Mouse (Mus musculus) embryonic facial prominence, embryonic 11.5 days (tissue): ENCODE data around the gene Zbtb8os. TPM values are rescaled to one million over a fixed set of nuclear protein-coding genes. Genes with fewer than 3 reads are reported as not detected.

ENCODE experiments used
- ATAC-seq: fragments of 200-750 bp; cut with Nextera tagmentation; replicated peaks from 2 replicates; pipeline ENCODE4 v1.8.0; 2017; ENCODE audit warnings: low read depth; ENCODE audit not compliant: insufficient number of reproducible peaks, low FRiP score, low TSS enrichment
- DNase-seq: peaks from one replicate; pipeline ENCODE4 v3.0.0-alpha.2; 2015; ENCODE audit warnings: low spot score
- H3K27ac ChIP-seq: fragments of 300-500 bp; sonication (generic); replicated peaks from 2 replicates; pipeline ENCODE4 v1.5.1; 2014; ENCODE audit warnings: mild to moderate bottlenecking, low read depth, low read length, control low read depth
- H3K27me3 ChIP-seq: fragments of 300-500 bp; sonication (generic); 2 replicates; pipeline ENCODE4 v1.6.1; 2014; ENCODE audit warnings: mild to moderate bottlenecking, low read length, moderate library complexity, mixed read lengths; ENCODE audit not compliant: control insufficient read depth, insufficient read depth
- H3K36me3 ChIP-seq: fragments of 300-500 bp; sonication (generic); replicated peaks from 2 replicates; pipeline ENCODE4 v1.6.1; 2014; ENCODE audit warnings: low read depth, mild to moderate bottlenecking, low read length, moderate library complexity, mixed read lengths; ENCODE audit not compliant: control insufficient read depth, insufficient read depth
- H3K4me1 ChIP-seq: fragments of 300-500 bp; sonication (generic); 2 replicates; pipeline ENCODE4 v1.6.1; 2014; ENCODE audit warnings: low read length, mixed read lengths; ENCODE audit not compliant: control insufficient read depth, insufficient read depth
- H3K4me2 ChIP-seq: fragments of 300-500 bp; sonication (generic); 2 replicates; pipeline ENCODE4 v1.6.1; 2014; ENCODE audit warnings: low read depth, mild to moderate bottlenecking, control low read depth, low read length, moderate library complexity
- H3K4me3 ChIP-seq: fragments of 300-500 bp; sonication (generic); 2 replicates; pipeline ENCODE4 v1.5.1; 2014; ENCODE audit warnings: low read depth, low read length, control low read depth
- H3K9ac ChIP-seq: fragments of 300-500 bp; sonication (generic); replicated peaks from 2 replicates; pipeline ENCODE4 v1.6.1; 2014; ENCODE audit warnings: mild to moderate bottlenecking, control low read depth, low read length
- H3K9me3 ChIP-seq: fragments of 300-500 bp; sonication (generic); replicated peaks from 2 replicates; pipeline ENCODE4 v1.6.1; 2016; ENCODE audit warnings: mild to moderate bottlenecking, low read length, inconsistent platforms, mixed read lengths; ENCODE audit not compliant: control insufficient read depth
- WGBS: fragments of 180-500 bp; shearing (Covaris S2); extraction: QIAGEN DNeasy Blood & Tissue Kit; methylation state at CpG from one replicate; pipeline ENCODE4 v1.1.7; 2014; 5-methylcytosine and 5-hydroxymethylcytosine counted together
- polyA plus RNA-seq: library from polyadenylated mRNA; unstranded; fragments of >200 nt; fragmentation: Nextera tagmentation; extraction: Ambion mirVana; gene quantifications from 2 replicates; pipeline ENCODE4 v1.2.1, GENCODE M21; 2014

Zbtb8os gene
- polyA plus RNA-seq, 1 experiment from 2014 or later = 53.6 TPM

DNA sequence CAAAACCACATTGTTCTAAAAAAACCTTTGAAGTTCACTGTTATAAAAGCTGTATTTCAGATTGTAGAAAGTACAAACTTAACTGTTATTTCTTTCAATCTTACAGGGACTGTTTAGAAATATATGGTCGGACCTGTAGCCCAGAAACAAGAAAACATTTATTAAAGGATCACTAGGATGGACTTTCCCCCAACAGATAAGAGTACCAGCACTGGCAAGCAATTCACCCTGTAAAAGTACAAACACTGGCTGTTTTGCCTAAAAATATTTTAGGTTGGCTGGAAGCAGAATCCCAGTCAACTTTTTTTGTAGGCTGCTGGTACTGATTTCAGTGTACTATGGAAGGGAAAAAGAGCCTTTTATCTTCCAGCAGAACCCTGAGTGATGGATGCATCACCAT, 27.6 kb upstream of the Zbtb8os start:
- Histone ChIP-seq H3K36me3 (peaks cover 6% of the 10 kb centered on the region), H3K4me1 (no peaks in the 10 kb centered on the region), H3K9ac (no peak overlapping the region), H3K27me3 (no peaks in the 10 kb centered on the region), H3K9me3 (no peaks in the 10 kb centered on the region), H3K27ac (no peak overlapping the region), H3K4me2 (no peak overlapping the region), H3K4me3 (no peak overlapping the region)
- no peak for DNase-seq
- no peak for ATAC-seq
- 85% methylated on average over 1 of the region's 1 CpGs for WGBS

DNA sequence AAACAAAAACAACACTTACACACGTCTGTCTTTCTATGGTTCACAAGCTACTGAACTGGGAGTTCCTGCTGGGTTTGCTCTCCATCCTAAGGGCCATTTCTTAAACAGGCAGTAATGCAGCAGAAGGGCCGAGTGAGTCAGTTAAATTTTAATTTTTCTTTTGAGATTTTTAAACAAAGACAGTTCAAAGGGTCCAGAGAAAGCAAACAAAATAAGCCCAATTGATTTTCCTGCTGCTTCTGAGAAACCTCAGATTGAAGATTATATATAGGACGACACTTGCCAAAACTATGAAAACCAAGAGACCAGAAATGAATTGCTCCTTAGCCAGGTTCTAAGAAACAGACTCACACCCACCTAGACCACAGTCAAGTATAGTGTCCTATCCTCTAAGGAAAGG, 21.6 kb upstream of the Zbtb8os start:
- no peak overlapping the region for H3K4me3 ChIP-seq
- no peaks in the 10 kb centered on the region for H3K4me1 ChIP-seq
- DNase-seq (no peak), ATAC-seq (no peak)
- H3K9me3 ChIP-seq = no peaks in the 10 kb centered on the region
- WGBS = 92% methylated on average over 3 of the region's 3 CpGs
- H3K27ac ChIP-seq = no peak overlapping the region
- H3K36me3 ChIP-seq = peaks cover 26% of the 10 kb centered on the region
- H3K9ac ChIP-seq = no peak overlapping the region
- H3K27me3 ChIP-seq = no peaks in the 10 kb centered on the region
- H3K4me2 ChIP-seq = no peak overlapping the region

DNA sequence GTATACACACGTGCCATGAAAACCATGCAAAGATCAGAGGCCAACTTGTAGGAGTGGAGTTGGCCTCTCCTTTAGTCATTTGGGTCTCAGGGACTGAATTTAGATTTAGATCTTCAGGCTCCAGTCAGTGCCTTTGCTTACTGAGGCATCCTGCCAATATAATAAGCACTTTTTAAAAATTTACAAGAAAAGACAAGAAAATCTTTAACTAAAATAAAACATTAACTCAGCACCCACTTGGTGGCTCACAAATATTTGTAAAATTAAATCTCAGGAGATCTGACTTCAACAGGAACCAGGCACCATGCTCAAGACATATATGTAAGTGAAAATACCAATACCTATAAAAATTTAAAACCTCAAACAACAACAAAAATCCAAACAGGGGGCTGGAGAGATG, 14.6 kb upstream of the Zbtb8os start:
- Histone ChIP-seq H3K4me1 (no peaks in the 10 kb centered on the region), H3K27me3 (no peaks in the 10 kb centered on the region), H3K4me2 (no peak overlapping the region), H3K36me3 (peaks cover 14% of the 10 kb centered on the region), H3K9me3 (no peaks in the 10 kb centered on the region), H3K9ac (no peak overlapping the region), H3K4me3 (no peak overlapping the region), H3K27ac (no peak overlapping the region)
- 98% methylated on average over 1 of the region's 1 CpGs for WGBS
- ATAC-seq = no peak
- no peak for DNase-seq

DNA sequence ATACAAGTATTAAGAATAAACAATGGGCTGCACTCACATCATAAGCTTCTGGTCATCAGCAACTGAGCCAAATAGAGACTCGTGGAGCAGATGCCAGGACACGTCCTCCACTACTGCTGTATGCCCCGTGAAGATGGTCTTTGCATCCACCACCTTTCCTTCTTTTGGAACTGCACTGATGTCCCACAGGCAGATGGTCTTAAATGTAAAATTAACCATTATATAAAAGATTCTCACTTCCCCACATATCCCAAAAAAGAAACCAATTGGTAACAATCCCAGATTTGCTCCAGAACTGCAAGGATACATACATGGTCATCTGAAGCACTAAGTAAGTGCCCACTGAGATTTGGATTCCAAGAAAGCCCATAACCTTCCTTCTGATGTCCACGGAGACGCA, 13.5 kb upstream of the Zbtb8os start:
- WGBS = 95% methylated on average over 5 of the region's 5 CpGs

DNA sequence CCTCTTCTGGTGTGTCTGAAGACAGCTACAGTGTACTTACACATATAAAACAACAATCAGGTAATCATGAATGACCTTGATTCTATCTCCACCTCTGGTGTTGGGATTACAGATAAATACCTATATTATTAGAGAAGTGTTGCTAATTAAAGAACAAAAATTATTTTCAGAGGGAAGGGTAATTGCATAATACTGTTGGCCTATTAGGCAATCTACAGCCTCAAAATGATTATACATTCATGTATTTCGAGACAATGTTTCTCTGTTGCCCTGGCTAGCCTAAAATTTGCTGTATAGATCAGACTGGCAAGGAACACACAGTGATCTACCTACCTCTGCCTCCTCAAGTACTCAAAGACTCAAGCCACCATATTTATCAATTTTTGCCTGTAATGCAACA, 12.0 kb upstream of the Zbtb8os start:
- Histone ChIP-seq H3K4me2 (no peak overlapping the region), H3K4me1 (no peaks in the 10 kb centered on the region), H3K9me3 (no peaks in the 10 kb centered on the region), H3K9ac (no peak overlapping the region), H3K27ac (no peak overlapping the region), H3K27me3 (no peaks in the 10 kb centered on the region), H3K4me3 (no peak overlapping the region), H3K36me3 (peaks cover 15% of the 10 kb centered on the region)
- ATAC-seq (no peak), DNase-seq (no peak)
- 97% methylated on average over 1 of the region's 1 CpGs for WGBS

More for the DNA sequence above, 13.5 kb upstream of the Zbtb8os start:
- DNase-seq = no peak
- Histone ChIP-seq H3K27ac (no peak overlapping the region), H3K27me3 (no peaks in the 10 kb centered on the region), H3K4me3 (no peak overlapping the region), H3K9me3 (no peaks in the 10 kb centered on the region), H3K4me2 (no peak overlapping the region), H3K9ac (no peak overlapping the region), H3K36me3 (peaks cover 14% of the 10 kb centered on the region), H3K4me1 (no peaks in the 10 kb centered on the region)
- ATAC-seq = no peak

DNA sequence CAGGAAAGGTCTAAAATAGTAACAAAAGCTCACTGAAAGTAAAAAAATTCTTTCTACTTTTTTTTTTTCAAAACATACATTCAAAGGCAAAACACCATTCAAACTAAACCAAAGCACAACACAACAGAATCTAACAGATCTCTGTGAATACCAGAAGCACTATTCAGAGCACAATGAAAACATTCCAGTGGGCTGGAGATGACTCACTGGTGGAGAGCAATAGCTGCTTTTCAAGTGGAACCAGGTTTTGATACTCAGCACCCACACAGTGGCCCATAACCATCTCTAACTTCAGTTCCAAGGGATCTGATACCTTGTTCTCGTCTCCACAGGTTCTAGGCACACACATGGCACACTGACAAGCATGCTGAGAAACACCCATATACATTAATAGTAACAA, 10.7 kb upstream of the Zbtb8os start:
- ATAC-seq (no peak), DNase-seq (no peak)
- H3K27ac ChIP-seq = no peak overlapping the region
- WGBS = 82% methylated on average over 1 of the region's 1 CpGs
- no peaks in the 10 kb centered on the region for H3K4me1 ChIP-seq
- no peaks in the 10 kb centered on the region for H3K9me3 ChIP-seq
- H3K4me3 ChIP-seq = no peak overlapping the region
- H3K36me3 ChIP-seq = peaks cover 13% of the 10 kb centered on the region
- no peak overlapping the region for H3K4me2 ChIP-seq
- no peak overlapping the region for H3K9ac ChIP-seq
- H3K27me3 ChIP-seq = no peaks in the 10 kb centered on the region

DNA sequence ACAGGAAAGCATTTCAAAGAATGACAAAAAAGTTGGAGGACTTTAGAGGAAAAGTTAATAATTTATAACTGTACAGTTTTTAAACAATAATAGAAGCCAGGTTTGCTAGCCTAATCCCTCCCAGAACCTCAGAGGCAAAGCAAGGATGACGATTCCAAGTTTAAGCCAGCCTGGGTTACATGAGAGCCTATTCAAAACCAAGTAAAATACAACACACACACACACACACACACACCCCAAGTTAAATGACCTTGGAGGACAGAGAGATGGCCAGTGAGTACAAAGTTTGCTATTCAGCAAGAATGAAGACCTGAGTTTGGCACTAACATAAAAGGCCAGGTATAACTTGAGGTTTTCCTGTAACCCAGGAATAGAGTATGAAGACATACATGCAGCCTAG, 9.3 kb upstream of the Zbtb8os start:
- no peak for ATAC-seq

DNA sequence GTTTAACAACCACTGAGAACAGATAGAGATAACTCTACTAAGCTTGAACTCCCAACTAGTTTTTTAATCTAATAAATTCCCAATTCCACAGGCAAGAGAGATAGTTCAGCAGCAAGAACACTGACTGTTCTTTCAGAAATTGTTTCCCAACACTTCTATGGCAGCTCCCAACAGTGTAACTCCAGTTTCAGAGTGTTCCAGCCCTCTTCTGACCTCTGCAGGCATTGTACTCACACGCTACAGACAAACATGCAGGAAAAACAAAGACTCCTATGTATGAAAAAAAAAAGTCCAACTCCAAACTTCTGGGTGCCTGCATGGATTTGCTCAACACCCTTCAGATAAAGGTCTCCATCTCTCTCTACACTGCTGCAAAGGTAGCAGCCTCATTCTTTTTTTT, 2.6 kb upstream of the Zbtb8os start:
- peaks cover 10% of the 10 kb centered on the region for H3K36me3 ChIP-seq
- H3K27me3 ChIP-seq = no peaks in the 10 kb centered on the region
- ATAC-seq (no peak), DNase-seq (no peak)
- H3K4me2 ChIP-seq = peak overlapping the region; percentile 17
- no peaks in the 10 kb centered on the region for H3K9me3 ChIP-seq
- H3K9ac ChIP-seq = no peak overlapping the region
- H3K27ac ChIP-seq = no peak overlapping the region
- no peak overlapping the region; the same call in 1 of the 2 replicates for H3K4me3 ChIP-seq
- H3K4me1 ChIP-seq = peaks cover 3% of the 10 kb centered on the region; the same call in 1 of the 2 replicates
- WGBS = 49% methylated on average over 1 of the region's 1 CpGs

More for the DNA sequence above, 9.3 kb upstream of the Zbtb8os start:
- H3K27ac ChIP-seq = no peak overlapping the region
- H3K4me2 ChIP-seq = no peak overlapping the region
- H3K4me1 ChIP-seq = peaks cover 1% of the 10 kb centered on the region; the same call in 1 of the 2 replicates
- no peak overlapping the region for H3K9ac ChIP-seq
- 90% methylated on average over 1 of the region's 1 CpGs for WGBS
- peaks cover 17% of the 10 kb centered on the region for H3K36me3 ChIP-seq
- H3K9me3 ChIP-seq = no peaks in the 10 kb centered on the region
- no peak overlapping the region for H3K4me3 ChIP-seq
- H3K27me3 ChIP-seq = no peaks in the 10 kb centered on the region
- no peak for DNase-seq
